Comparison of ENCODE assay signal across 17 mouse cellular contexts in genomic region chr11:106677331-106677730, GRCm38 (mm10).
DNase-seq lines count a peak whose midpoint lies in the region; ATAC-seq and TF ChIP-seq lines count a peak whose summit lies in the region.
"Had no signal": no experiment of that assay in that cellular context is flagged by ENCODE, and none has a peak within 500 bp of the region (broad histone marks: within the 10 kb centered on the region; RNA-seq: fewer than 3 reads in every experiment).

No protein-coding gene starts in this region.

- intact Hi-C loops in heart, postnatal 36 days (cut with DNase I), result no loop called here
- intact Hi-C loops in heart, postnatal 10 days (cut with DNase I), result no loop called here

- no peaks in the 10 kb centered on the region for H3K9me3 ChIP-seq in heart, embryonic 10.5 days
- H3K9me3 ChIP-seq in heart, postnatal 0 days (replicated peaks; ENCODE audit: control insufficient read depth, low read length), result no peaks in the 10 kb centered on the region
- H3K9me3 ChIP-seq: hindbrain, embryonic 10.5 days; hindbrain, embryonic 15.5 days; limb, embryonic 13.5 days had no signal

- peak overlapping the region; percentile 59 for H3K27ac ChIP-seq in heart, embryonic 10.5 days
- peak overlapping the region; percentile 47 for H3K27ac ChIP-seq in heart, postnatal 0 days (ENCODE audit: low read depth)
- H3K27ac ChIP-seq in spleen, adult 2 months (ENCODE audit: insufficient read depth, low read length), result peak overlapping the region; percentile 49
- H3K27ac ChIP-seq: hindbrain, embryonic 10.5 days; hindbrain, embryonic 15.5 days; kidney, postnatal 0 days; limb, embryonic 13.5 days had no signal

- no peak for TF ChIP-seq POLR2A in spleen, adult 2 months (IDR thresholded peaks at IDR 0.05; ENCODE audit: low read depth, low read length)

- no peak overlapping the region for H3K4me3 ChIP-seq in heart, embryonic 10.5 days
- no peak overlapping the region for H3K4me3 ChIP-seq in heart, postnatal 0 days (ENCODE audit: low read depth, low read length)
- H3K4me3 ChIP-seq in spleen, adult 2 months (ENCODE audit: extremely low read depth, insufficient read depth, insufficient read length), result no peak overlapping the region
- H3K4me3 ChIP-seq: erythroblast, embryonic 14.5 days; hindbrain, embryonic 10.5 days; hindbrain, embryonic 15.5 days; limb, embryonic 13.5 days had no signal

- DNase-seq in heart, embryonic 10.5 days (ENCODE audit: low spot score), result no peak
- no peak for DNase-seq in heart, postnatal 36 days
- no peak for DNase-seq in heart, postnatal 0 days (ENCODE audit: low spot score)
- DNase-seq in heart, postnatal 10 days, result no peak
- DNase-seq in spleen, adult 2 months (ENCODE audit: low read depth in 1 of 2, low spot score in 2 of 2), result no peak
- no peak for DNase-seq in spleen, adult 18-20 months
- DNase-seq in induced T-regulatory cell, adult 2 months (ENCODE audit: low read depth), result peak; percentile 70

- 57% methylated on average over 4 of the region's 4 CpGs for WGBS in heart, embryonic 10.5 days
- 57% methylated on average over 4 of the region's 4 CpGs for WGBS in heart, postnatal 0 days
- WGBS in spleen, adult 2 months, result 81% methylated on average over 4 of the region's 4 CpGs

- peaks cover 50% of the 10 kb centered on the region for H3K4me1 ChIP-seq in heart, embryonic 10.5 days
- H3K4me1 ChIP-seq in heart, postnatal 0 days (ENCODE audit: control insufficient read depth, insufficient read depth), result peaks cover 42% of the 10 kb centered on the region
- peaks cover 32% of the 10 kb centered on the region; the same call in 1 of the 2 replicates for H3K4me1 ChIP-seq in spleen, adult 2 months (ENCODE audit: control insufficient read depth, insufficient read depth, insufficient read length)

- TF ChIP-seq EP300 in heart, postnatal 0 days (IDR thresholded peaks at IDR 0.05; ENCODE audit: low read depth), result no peak

- 0 out of 2 replicates have a peak, but pooled peaks cover 5% of the 10 kb centered on the region for H3K36me3 ChIP-seq in heart, embryonic 10.5 days
- H3K36me3 ChIP-seq in heart, postnatal 0 days (replicated peaks; ENCODE audit: control insufficient read depth, insufficient read depth, low read length), result no peaks in the 10 kb centered on the region; the same call in 1 of the 2 replicates
- peaks cover 28% of the 10 kb centered on the region for H3K36me3 ChIP-seq in spleen, adult 2 months (ENCODE audit: control insufficient read depth, insufficient read depth, low read length)
- H3K36me3 ChIP-seq: hindbrain, embryonic 10.5 days; hindbrain, embryonic 15.5 days; limb, embryonic 13.5 days had no signal

- no peak overlapping the region for H3K9ac ChIP-seq in heart, postnatal 0 days (replicated peaks; ENCODE audit: low read depth, low read length)
- H3K9ac ChIP-seq: hindbrain, embryonic 15.5 days; limb, embryonic 13.5 days had no signal

- H3K4me2 ChIP-seq in heart, postnatal 0 days (ENCODE audit: low read depth, low read length), result no peak overlapping the region
- H3K4me2 ChIP-seq: hindbrain, embryonic 15.5 days; limb, embryonic 13.5 days; liver, embryonic 11.5 days; midbrain, embryonic 11.5 days had no signal

- no peaks in the 10 kb centered on the region for H3K27me3 ChIP-seq in heart, embryonic 10.5 days (ENCODE audit: insufficient read depth, poor library complexity, severe bottlenecking)
- no peaks in the 10 kb centered on the region for H3K27me3 ChIP-seq in heart, postnatal 0 days (ENCODE audit: control insufficient read depth, insufficient read depth, low read length)
- H3K27me3 ChIP-seq in spleen, adult 2 months (ENCODE audit: control insufficient read depth, insufficient read depth, low read length), result no peaks in the 10 kb centered on the region
- H3K27me3 ChIP-seq: hindbrain, embryonic 15.5 days; limb, embryonic 13.5 days had no signal

- ATAC-seq in heart, postnatal 0 days (ENCODE audit: insufficient read depth, low read depth), result no peak
- ATAC-seq: activated CD4-positive, CD25-positive, alpha-beta regulatory T cell, adult 4 months; CD4-positive, CD25-positive, alpha-beta regulatory T cell, adult 4 months; midbrain, embryonic 16.5 days had no signal

- no peak for TF ChIP-seq CTCF in heart, postnatal 0 days (IDR thresholded peaks at IDR 0.05; ENCODE audit: low read depth)
- no peak for TF ChIP-seq CTCF in spleen, adult 2 months (IDR thresholded peaks at IDR 0.05; ENCODE audit: extremely low read depth, insufficient read depth, insufficient read length, insufficient replicate concordance)
